Mouse (Mus musculus) CH12.LX (cell line): ENCODE results near the gene Slc39a1. TPM values are rescaled to one million over a fixed set of nuclear protein-coding genes. Genes with fewer than 3 reads are reported as not detected.

Source experiments
- DNase-seq: peaks from one replicate; pipeline ENCODE4 v3.0.0-alpha.2; 2013; ENCODE audit errors: extremely low read depth
- H3K27ac ChIP-seq: 2 replicates; pipeline ENCODE4 v1.5.1; 2012; ENCODE audit warnings: low read depth, mild to moderate bottlenecking, control low read depth, moderate library complexity; ENCODE audit not compliant: insufficient read depth
- H3K27me3 ChIP-seq: replicated peaks from 2 replicates; pipeline ENCODE3; 2012; ENCODE audit warnings: inconsistent platforms
- H3K36me3 ChIP-seq, 2 experiments: replicated peaks in 1 of 2; 2 replicates each; pipeline versions ENCODE3 to v1.6.1; 2012; ENCODE audit warnings: inconsistent platforms in 1 of 2, low read length in 1 of 2, mild to moderate bottlenecking in 1 of 2, mixed read lengths in 1 of 2, moderate library complexity in 1 of 2; ENCODE audit not compliant: control insufficient read depth in 1 of 2, insufficient read depth in 1 of 2
- H3K4me1 ChIP-seq, 2 experiments: 2 replicates each; pipeline ENCODE4 v1.6.1; 2012; ENCODE audit warnings: inconsistent platforms in 1 of 2, moderate library complexity in 1 of 2; ENCODE audit not compliant: insufficient read depth in 2 of 2, control insufficient read depth in 1 of 2
- H3K4me2 ChIP-seq: 2 replicates; pipeline ENCODE4 v1.6.1; 2012; ENCODE audit warnings: low read depth, mild to moderate bottlenecking, control low read depth; ENCODE audit not compliant: poor library complexity, insufficient read depth, severe bottlenecking
- H3K4me3 ChIP-seq, 3 experiments: fragments of 150-350 bp in 1 of 3; sonication (generic) in 1 of 3; replicated peaks in 1 of 3; 2 replicates each; pipeline versions ENCODE3 to v1.5.1; 2011 to 2012; ENCODE audit warnings: low read depth in 2 of 3, low read length in 2 of 3, mild to moderate bottlenecking in 2 of 3, moderate library complexity in 2 of 3, control low read depth in 1 of 3, improper control_type of control experiment in 1 of 3, inconsistent platforms in 1 of 3, mixed read lengths in 1 of 3; ENCODE audit not compliant: poor library complexity in 1 of 3
- H3K79me2 ChIP-seq: replicated peaks from 2 replicates; pipeline ENCODE4 v1.6.1; 2012; ENCODE audit warnings: mild to moderate bottlenecking, moderate library complexity; ENCODE audit not compliant: control insufficient read depth, poor library complexity, insufficient read depth, severe bottlenecking; ENCODE audit errors: extremely low read depth
- H3K9ac ChIP-seq: 2 replicates; pipeline ENCODE4 v1.6.1; 2012; ENCODE audit warnings: low read depth, mild to moderate bottlenecking, control low read depth, moderate library complexity; ENCODE audit not compliant: insufficient read depth
- H3K9me3 ChIP-seq: replicated peaks from 2 replicates; pipeline ENCODE3; 2012; ENCODE audit warnings: low read length, inconsistent platforms, mixed read lengths
- BHLHE40 ChIP-seq: IDR thresholded peaks from 2 replicates; pipeline ENCODE4 v1.6.1; 2011; ENCODE audit warnings: mild to moderate bottlenecking, low read depth, low read length, improper control_type of control experiment
- CHD1 ChIP-seq: IDR thresholded peaks from 2 replicates; pipeline ENCODE4 v1.6.1; 2012; ENCODE audit warnings: low read depth, low read length, improper control_type of control experiment, inconsistent platforms
- CHD2 ChIP-seq: IDR thresholded peaks from 2 replicates; pipeline ENCODE4 v1.6.1; 2011; ENCODE audit warnings: low read length, improper control_type of control experiment
- E2F4 ChIP-seq: IDR thresholded peaks from 2 replicates; pipeline ENCODE4 v1.6.1; 2011; ENCODE audit warnings: low read depth, low read length, improper control_type of control experiment; ENCODE audit not compliant: insufficient replicate concordance
- GABPA ChIP-seq: IDR thresholded peaks from 2 replicates; pipeline ENCODE4 v1.6.1; 2012; ENCODE audit warnings: low read depth, low read length, improper control_type of control experiment, inconsistent platforms; ENCODE audit not compliant: insufficient replicate concordance
- HCFC1 ChIP-seq: IDR thresholded peaks from 2 replicates; pipeline ENCODE4 v1.6.1; 2012; ENCODE audit warnings: low read depth, mild to moderate bottlenecking, inconsistent platforms, low read length, improper control_type of control experiment
- IRF4 ChIP-seq: IDR thresholded peaks from 2 replicates; pipeline ENCODE4 v1.6.1; 2014; ENCODE audit warnings: low read depth, mild to moderate bottlenecking, inconsistent platforms, low read length, improper control_type of control experiment
- JUN ChIP-seq: IDR thresholded peaks from 2 replicates; pipeline ENCODE4 v1.6.1; 2011; ENCODE audit warnings: low read depth, mild to moderate bottlenecking, low read length, improper control_type of control experiment, moderate library complexity; ENCODE audit not compliant: insufficient read depth
- JUND ChIP-seq: conservative IDR thresholded peaks from 2 replicates; pipeline ENCODE4 v1.6.1; 2011; ENCODE audit warnings: low read depth, low read length, improper control_type of control experiment
- MAX ChIP-seq: IDR thresholded peaks from 2 replicates; pipeline ENCODE4 v1.6.1; 2011; ENCODE audit warnings: low read length, improper control_type of control experiment
- MAZ ChIP-seq: IDR thresholded peaks from 2 replicates; pipeline ENCODE4 v1.6.1; 2012; ENCODE audit warnings: low read depth, mild to moderate bottlenecking, inconsistent platforms, low read length, improper control_type of control experiment, moderate library complexity
- MEF2A ChIP-seq: IDR thresholded peaks from 2 replicates; pipeline ENCODE4 v1.6.1; 2014; ENCODE audit warnings: low read depth, mild to moderate bottlenecking, inconsistent platforms, low read length, improper control_type of control experiment, borderline replicate concordance
- MXI1 ChIP-seq: IDR thresholded peaks from 2 replicates; pipeline ENCODE4 v1.6.1; 2011; ENCODE audit warnings: mild to moderate bottlenecking, low read depth, low read length, improper control_type of control experiment
- MYC ChIP-seq: IDR thresholded peaks from 2 replicates; pipeline ENCODE4 v1.6.1; 2011; ENCODE audit warnings: low read depth, mild to moderate bottlenecking, improper control_type of control experiment, low read length
- NELFE ChIP-seq: IDR thresholded peaks from 2 replicates; pipeline ENCODE4 v1.6.1; 2011; ENCODE audit warnings: low read depth, low read length, improper control_type of control experiment
- PAX5 ChIP-seq: IDR thresholded peaks from 2 replicates; pipeline ENCODE4 v1.6.1; 2012; ENCODE audit warnings: low read length, inconsistent platforms, mixed read lengths
- POLR2A ChIP-seq: IDR thresholded peaks from 2 replicates; pipeline ENCODE4 v1.6.1; 2011; ENCODE audit warnings: low read depth, mild to moderate bottlenecking, improper control_type of control experiment, low read length
- POLR2AphosphoS2 ChIP-seq: IDR thresholded peaks from 2 replicates; pipeline ENCODE4 v1.6.1; 2011; ENCODE audit warnings: low read depth, low read length, improper control_type of control experiment
- RCOR1 ChIP-seq: conservative IDR thresholded peaks from 2 replicates; pipeline ENCODE4 v1.6.1; 2012; ENCODE audit warnings: low read depth, mild to moderate bottlenecking, inconsistent platforms, low read length, improper control_type of control experiment
- SIN3A ChIP-seq: IDR thresholded peaks from 2 replicates; pipeline ENCODE4 v1.6.1; 2012; ENCODE audit warnings: low read length, improper control_type of control experiment, inconsistent platforms
- SMC3 ChIP-seq: IDR thresholded peaks from 2 replicates; pipeline ENCODE4 v1.6.1; 2011; ENCODE audit warnings: low read depth, low read length, improper control_type of control experiment
- UBTF ChIP-seq: IDR thresholded peaks from 2 replicates; pipeline ENCODE4 v1.6.1; 2012; ENCODE audit warnings: low read depth, mild to moderate bottlenecking, inconsistent platforms, low read length, improper control_type of control experiment, moderate library complexity
- USF1 ChIP-seq: IDR thresholded peaks from 2 replicates; pipeline ENCODE4 v1.6.1; 2014; ENCODE audit warnings: low read depth, mild to moderate bottlenecking, inconsistent platforms, low read length, improper control_type of control experiment
- USF2 ChIP-seq: conservative IDR thresholded peaks from 2 replicates; pipeline ENCODE4 v1.6.1; 2011; ENCODE audit warnings: low read depth, low read length, improper control_type of control experiment
- ZMIZ1 ChIP-seq: IDR thresholded peaks from 2 replicates; pipeline ENCODE4 v1.6.1; 2012; ENCODE audit warnings: low read depth, mild to moderate bottlenecking, inconsistent platforms, low read length, improper control_type of control experiment
- ZNF384 ChIP-seq: IDR thresholded peaks from 2 replicates; pipeline ENCODE4 v1.6.1; 2012; ENCODE audit warnings: low read depth, low read length, improper control_type of control experiment, inconsistent platforms
- dilution Hi-C: fragments of 300-500 bp; cut with MboI; formaldehyde crosslinking; loops from 2 replicates; pipeline ENCODE4 v1.14.3; 2020; ENCODE audit warnings: low sequenced_read_pairs; ENCODE audit not compliant: extremely low pct_unique_long_range_greater_than_20kb, extremely low pct_ligation_motif_present
- in situ Hi-C: fragments of 300-500 bp; cut with MboI; formaldehyde crosslinking; loops from 3 replicates; pipeline ENCODE4 v1.14.3; 2019; ENCODE audit warnings: low sequenced_read_pairs, low pct_ligation_motif_present, low pct_unique_long_range_greater_than_20kb, mixed read lengths
- polyA plus RNA-seq: library from polyadenylated mRNA; unstranded; fragments of >175 nt; gene quantifications from 2 replicates; pipeline ENCODE4 v1.2.1, GENCODE M21; 2012; ENCODE audit warnings: low read depth; ENCODE audit not compliant: insufficient read length
- total RNA-seq, 2 experiments: library from RNA; depleted of rRNA; stranded (reverse); fragments of 300-350 nt in 1 of 2; fragments of >200 nt in 1 of 2; gene quantifications; 2 replicates each; pipeline ENCODE4 v1.2.3; 2012 to 2014

Slc39a1 gene
- total and polyA plus RNA-seq, 3 experiments = 23.8 to 42.2 (median 40.7) TPM

DNA sequence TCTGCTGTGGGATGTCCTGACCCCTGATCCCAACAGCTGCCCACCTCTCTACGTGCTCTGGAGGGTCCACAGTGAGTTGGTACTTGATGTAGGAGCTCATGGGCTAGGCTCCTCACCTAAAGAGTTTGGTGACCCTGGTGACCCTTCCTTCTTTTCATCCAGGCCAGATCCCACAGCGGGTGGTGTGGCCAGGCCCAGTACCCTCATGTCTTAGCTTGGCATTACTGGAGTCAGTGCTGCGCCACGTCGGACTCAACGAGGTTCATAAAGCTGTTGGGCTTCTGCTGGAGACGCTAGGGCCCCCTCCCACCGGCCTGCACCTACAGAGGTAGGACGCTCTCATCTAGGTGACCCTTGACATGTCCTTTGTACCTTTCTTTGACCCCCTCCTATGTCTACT, 31.2 kb downstream of the Slc39a1 start:
- in situ Hi-C loops (no loop called here), dilution Hi-C loops (no loop called here)
- no peak overlapping the region for H3K9ac ChIP-seq
- H3K79me2 ChIP-seq = no peaks in the 10 kb centered on the region
- TF ChIP-seq SMC3 (no peak), SIN3A (no peak), RCOR1 (no peak), UBTF (no peak), JUN (no peak), CHD2 (no peak), CHD1 (no peak), MAZ (no peak), USF1 (no peak), HCFC1 (no peak), MXI1 (no peak), MEF2A (no peak), MYC (no peak), BHLHE40 (no peak), IRF4 (no peak)
- no peak overlapping the region for H3K27ac ChIP-seq
- H3K36me3 ChIP-seq = peaks cover 66 to 89% of the 10 kb centered on the region in 2 experiments
- H3K4me1 ChIP-seq = no peaks in the 10 kb centered on the region
- no peak overlapping the region for H3K4me3 ChIP-seq
- no peak for DNase-seq
- no peaks in the 10 kb centered on the region for H3K27me3 ChIP-seq
- H3K4me2 ChIP-seq = no peak overlapping the region
- no peaks in the 10 kb centered on the region for H3K9me3 ChIP-seq

GRCm38 (mm10) chr3:90279743-90280142, 31.8 kb downstream of the Slc39a1 start:
- dilution Hi-C loops (no loop called here), in situ Hi-C loops (no loop called here)
- no peaks in the 10 kb centered on the region for H3K79me2 ChIP-seq
- no peaks in the 10 kb centered on the region for H3K4me1 ChIP-seq
- no peak for TF ChIP-seq MAX
- no peak for TF ChIP-seq ZNF384
- no peak for TF ChIP-seq JUND
- no peak for TF ChIP-seq NELFE
- no peak for TF ChIP-seq UBTF
- no peak for TF ChIP-seq GABPA
- TF ChIP-seq USF2 = no peak
- TF ChIP-seq POLR2A = no peak
- no peak for TF ChIP-seq MAZ
- TF ChIP-seq POLR2AphosphoS2 = no peak
- TF ChIP-seq IRF4 = no peak
- TF ChIP-seq HCFC1 = no peak
- no peak for TF ChIP-seq PAX5
- TF ChIP-seq E2F4 = no peak
- TF ChIP-seq ZMIZ1 = no peak
- no peak overlapping the region for H3K4me2 ChIP-seq
- H3K9ac ChIP-seq = no peak overlapping the region
- no peak for DNase-seq
- no peak overlapping the region for H3K27ac ChIP-seq
- H3K9me3 ChIP-seq = no peaks in the 10 kb centered on the region
- H3K4me3 ChIP-seq = no peak overlapping the region
- no peaks in the 10 kb centered on the region for H3K27me3 ChIP-seq
- peaks cover 64 to 84% of the 10 kb centered on the region in 2 experiments for H3K36me3 ChIP-seq
